Mouse (Mus musculus): Measurements from ENCODE around the gene Prdm16.

DNA sequence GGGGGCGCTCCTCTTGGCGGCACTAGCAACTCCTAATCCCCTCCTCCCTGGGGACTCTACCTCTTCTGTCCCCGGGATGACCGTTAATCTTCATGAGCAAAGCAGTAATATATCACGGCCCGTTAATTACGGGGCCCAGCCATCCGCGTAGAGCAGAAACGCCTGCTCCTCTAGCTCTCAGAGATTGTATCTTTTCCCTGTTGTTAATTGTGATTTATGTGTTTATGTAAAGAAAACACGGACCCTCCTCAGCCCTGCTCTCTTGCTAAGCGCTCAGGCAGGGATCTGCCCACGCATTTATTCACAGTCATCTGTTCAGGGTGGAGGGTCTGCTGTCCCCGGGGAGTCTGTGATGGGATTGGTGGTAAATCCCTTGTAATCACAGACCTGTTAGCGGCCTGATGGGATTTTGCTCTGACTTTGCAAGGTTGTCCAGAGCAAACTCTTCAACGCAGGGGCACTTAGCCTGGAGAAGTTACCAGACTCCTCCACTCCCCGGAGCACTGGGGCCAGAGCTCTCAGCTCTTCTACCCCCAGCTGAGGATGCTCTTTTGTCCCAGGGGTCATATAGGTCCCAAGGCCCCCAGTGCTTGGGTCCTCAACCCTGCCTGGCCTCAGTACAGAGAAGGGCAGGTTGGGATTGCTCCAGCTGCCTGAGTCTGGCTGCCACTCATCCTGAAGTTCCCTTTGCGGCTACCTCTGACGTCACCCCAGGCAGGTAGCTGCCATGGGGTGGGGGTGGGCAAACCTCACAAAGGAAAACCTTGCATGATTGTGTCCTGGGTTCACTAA, 289.7 kb downstream of the Prdm16 start:
- TF ChIP-seq EP300 (IDR thresholded peaks at IDR 0.05; ENCODE audit: low read depth), result no peak
- no peak for TF ChIP-seq CTCF (IDR thresholded peaks at IDR 0.05; ENCODE audit: low read depth)

Measured in liver, postnatal 0 days (tissue).